Mouse (Mus musculus) bone marrow, adult 2 months (tissue): ENCODE results near the gene Mogat2.

ENCODE experiments used
- CTCF ChIP-seq: fragments of 200-500 bp; IDR thresholded peaks from 2 replicates; pipeline ENCODE4 v1.5.1; 2011; ENCODE audit warnings: low read length, control low read depth; ENCODE audit not compliant: control insufficient read depth, insufficient read depth
- POLR2A ChIP-seq: fragments of 200-500 bp; IDR thresholded peaks from 2 replicates; pipeline ENCODE4 v1.6.1; 2011; ENCODE audit warnings: low read depth, mild to moderate bottlenecking, control low read depth, low read length, borderline replicate concordance; ENCODE audit not compliant: control insufficient read depth

GRCm38 (mm10) chr7:99267897-99268505 is 29.6 kb upstream of the Mogat2 start:
- TF ChIP-seq POLR2A (no peak), CTCF (no peak)
